Mouse (Mus musculus) right cerebral cortex, adult 2 months (tissue): ENCODE results near the gene Supt20.
"Not testable (repeated sequence)": the region's sequence is repeated elsewhere in the genome, so short reads cannot be mapped to it uniquely, and the experiment has no call there.

ENCODE experiments used
- DNase-seq, 2 experiments: peaks; one replicate each; pipeline ENCODE4 v3.0.0; 2021 to 2022; ENCODE audit warnings: low spot score in 2 of 2

Supt20 gene

GRCm38 (mm10) chr3:54755145-54756041, 62.8 kb downstream of the Supt20 start, which contains the start of gene Smad9:
Gene Smad9 (plus strand): TSS chr3:54755582.
- peak; percentile 60 to 70 for DNase-seq

DNA sequence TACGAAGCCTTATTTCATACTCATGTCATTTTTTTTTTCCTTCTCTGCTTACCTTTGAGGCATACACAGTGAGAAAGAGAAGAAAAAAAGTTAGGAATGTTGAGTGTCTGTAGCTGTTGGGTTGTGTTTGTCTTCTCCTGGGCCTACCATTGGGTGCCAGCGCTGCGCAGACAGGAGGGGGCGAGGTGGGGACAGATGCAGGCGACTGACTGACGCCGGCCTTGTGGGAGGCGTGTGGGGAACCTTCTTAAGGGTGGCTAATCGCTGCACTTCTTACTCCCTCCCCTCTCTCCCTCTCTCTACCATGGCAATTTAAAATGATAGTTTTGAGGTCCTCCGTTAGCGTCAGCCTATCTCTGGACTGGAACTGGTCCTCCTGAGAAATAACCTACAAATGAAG, 63.5 kb downstream of the Supt20 start:
- peak; percentile 52 to 60 for DNase-seq

DNA sequence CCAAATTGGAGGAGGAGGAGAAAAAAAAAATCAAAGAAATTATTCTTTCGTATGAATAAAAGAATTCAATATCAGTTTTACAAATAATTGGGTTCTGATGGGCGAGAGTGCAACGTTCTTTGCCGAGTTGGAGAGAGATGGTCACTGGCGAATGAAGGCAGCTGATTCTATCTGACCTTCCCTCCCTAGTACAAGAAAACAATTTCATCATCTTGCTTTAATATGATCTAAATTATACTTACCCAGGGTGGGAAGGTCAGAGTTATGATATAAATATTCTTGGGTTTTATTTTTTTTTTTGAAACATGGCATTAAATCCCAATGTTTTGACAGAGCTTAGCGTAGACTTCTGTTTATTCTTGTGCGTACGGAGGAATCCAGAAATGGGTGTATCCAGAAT, 64.8 kb downstream of the Supt20 start:
- no peak for DNase-seq

- DNase-seq, result no peak
Observed at GRCm38 (mm10) chr3:54759211-54759610, 66.6 kb downstream of the Supt20 start.

DNA sequence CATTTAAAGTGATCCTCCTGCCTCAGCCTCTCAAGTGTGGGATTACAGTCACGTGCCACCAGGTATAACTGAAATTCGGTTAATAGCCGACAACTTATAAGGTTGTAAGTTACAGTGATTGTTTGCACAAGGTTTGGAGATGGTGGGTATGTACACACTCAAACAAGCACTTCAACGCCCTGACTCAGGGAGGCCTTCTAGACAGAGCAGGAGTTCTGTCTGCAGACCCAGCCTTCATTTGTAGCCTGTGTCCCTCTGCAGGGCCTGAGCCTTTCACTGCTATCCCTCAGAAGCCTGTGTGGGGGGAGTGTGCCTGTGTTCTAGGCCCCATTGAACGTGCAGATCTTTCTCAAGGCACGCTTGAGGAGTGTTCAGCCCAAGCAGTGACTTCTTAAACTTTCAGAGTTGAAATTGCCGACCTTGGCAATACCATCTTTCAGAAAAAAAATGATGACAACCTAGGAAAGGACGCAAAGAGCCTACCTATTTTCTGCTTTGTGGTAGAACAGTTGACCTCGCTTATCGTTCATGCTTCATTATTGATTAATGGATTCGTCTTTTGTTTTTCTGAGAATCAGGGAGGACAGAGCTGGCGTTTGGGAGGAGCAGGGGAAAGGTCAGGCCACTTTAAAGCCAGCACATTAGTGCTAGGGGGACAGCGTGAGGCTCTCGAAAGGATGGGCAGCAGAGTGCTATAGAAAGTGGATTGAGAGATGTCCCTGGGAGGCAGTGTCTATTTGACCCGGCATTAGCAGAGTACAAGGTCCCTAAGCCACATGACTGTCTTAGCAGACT, 67.9 kb downstream of the Supt20 start:
- no peak for DNase-seq

- DNase-seq, result no peak
Observed at GRCm38 (mm10) chr3:54761258-54761657, 68.7 kb downstream of the Supt20 start.

DNA sequence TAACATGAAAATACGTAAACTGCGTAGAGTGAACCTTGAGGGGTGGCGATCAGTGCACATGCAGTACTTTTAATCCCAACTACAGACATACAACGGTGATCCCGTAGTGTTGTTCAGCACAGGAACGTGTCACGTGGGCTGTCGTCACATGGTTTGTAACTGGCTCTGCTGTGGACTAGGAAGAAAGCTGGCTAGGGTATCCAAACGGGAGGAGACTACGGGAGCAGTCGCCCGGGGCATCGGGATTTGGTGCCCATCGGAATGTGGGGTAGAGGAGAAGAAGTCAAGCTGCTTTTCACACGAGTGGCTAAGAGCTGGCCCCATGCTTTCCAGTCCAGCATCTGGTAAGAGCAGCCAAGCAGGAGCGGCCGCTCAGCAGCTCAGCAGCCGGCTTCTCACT, 71.8 kb downstream of the Supt20 start:
- DNase-seq, result peak; percentile 20 to 36

- DNase-seq, result not testable (repeated sequence)
Observed at GRCm38 (mm10) chr3:54765521-54765920, 72.9 kb downstream of the Supt20 start.

- no peak for DNase-seq
Observed at GRCm38 (mm10) chr3:54766034-54766433, 73.4 kb downstream of the Supt20 start.

DNA sequence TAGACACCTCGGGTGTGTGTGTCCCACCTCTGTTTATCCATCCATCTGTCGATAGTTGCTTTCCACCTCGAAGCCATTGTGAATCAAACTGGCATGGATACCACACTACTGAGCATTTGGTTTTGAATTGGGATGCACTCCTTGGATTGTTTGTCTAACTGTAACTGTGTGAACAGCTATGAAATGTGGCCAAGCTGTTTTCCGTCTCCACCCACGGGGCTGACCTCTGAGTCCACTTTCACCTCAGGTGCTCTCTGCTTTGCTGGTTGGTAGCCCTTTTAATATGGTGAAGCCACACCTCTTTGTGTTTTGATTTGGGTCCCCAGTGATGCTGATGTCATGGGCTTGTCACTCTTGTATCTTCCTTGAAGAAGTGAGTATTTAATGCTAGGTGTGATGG, 74.2 kb downstream of the Supt20 start:
- DNase-seq, result no peak

- no peak for DNase-seq
Observed at GRCm38 (mm10) chr3:54768592-54768991, 76.0 kb downstream of the Supt20 start.

GRCm38 (mm10) chr3:54769349-54770275, 77.0 kb downstream of the Supt20 start:
- no peak for DNase-seq

GRCm38 (mm10) chr3:54773613-54774012, 81.0 kb downstream of the Supt20 start:
- DNase-seq, result no peak

- no peak for DNase-seq
Observed at GRCm38 (mm10) chr3:54775989-54776631, 83.5 kb downstream of the Supt20 start.
